Mouse (Mus musculus): ENCODE measurements around the gene Ddx58. TPM values are rescaled to one million over a fixed set of nuclear protein-coding genes. Genes with fewer than 3 reads are reported as not detected.

The Ddx58 gene
- polyA plus RNA-seq, 1 experiment from 2014 or later: 6.4 TPM

GRCm38 (mm10) chr4:40226095-40226494 lies 13.5 kb downstream of the Ddx58 start:
- Histone ChIP-seq H3K27me3 (replicated peaks; ENCODE audit: control insufficient read depth, insufficient read depth, low read length) (no peaks in the 10 kb centered on the region), H3K27ac (ENCODE audit: low read depth) (no peak overlapping the region), H3K4me2 (ENCODE audit: low read length) (no peak overlapping the region), H3K4me1 (replicated peaks; ENCODE audit: control insufficient read depth, insufficient read depth, low read length) (no peaks in the 10 kb centered on the region; the same call in 1 of the 2 replicates), H3K4me3 (ENCODE audit: low read depth, low read length) (no peak overlapping the region), H3K9me3 (ENCODE audit: control insufficient read depth, low read length) (no peaks in the 10 kb centered on the region), H3K9ac (ENCODE audit: low read length) (no peak overlapping the region), H3K36me3 (ENCODE audit: control insufficient read depth, insufficient read depth, low read length) (no peaks in the 10 kb centered on the region)
- 56% methylated on average over 5 of the region's 5 CpGs for WGBS
- no peak for DNase-seq (ENCODE audit: low spot score)
- no peak for ATAC-seq (replicated peaks; ENCODE audit: low FRiP score, low TSS enrichment, low read depth)

GRCm38 (mm10) chr4:40221876-40222585 lies 17.6 kb downstream of the Ddx58 start:
- WGBS: 28% methylated on average over 21 of the region's 21 CpGs
- Histone ChIP-seq H3K9me3 (ENCODE audit: control insufficient read depth, low read length) (no peaks in the 10 kb centered on the region), H3K9ac (ENCODE audit: low read length) (no peak overlapping the region), H3K4me2 (ENCODE audit: low read length) (no peak overlapping the region), H3K27me3 (replicated peaks; ENCODE audit: control insufficient read depth, insufficient read depth, low read length) (0 out of 2 replicates have a peak, but pooled peaks cover 3% of the 10 kb centered on the region), H3K36me3 (ENCODE audit: control insufficient read depth, insufficient read depth, low read length) (no peaks in the 10 kb centered on the region), H3K4me3 (ENCODE audit: low read depth, low read length) (no peak overlapping the region), H3K27ac (ENCODE audit: low read depth) (no peak overlapping the region), H3K4me1 (replicated peaks; ENCODE audit: control insufficient read depth, insufficient read depth, low read length) (no peaks in the 10 kb centered on the region; the same call in 1 of the 2 replicates)
- no peak for DNase-seq (ENCODE audit: low spot score)
- ATAC-seq (replicated peaks; ENCODE audit: low FRiP score, low TSS enrichment, low read depth): no peak

- no peaks in the 10 kb centered on the region for H3K36me3 ChIP-seq (ENCODE audit: control insufficient read depth, insufficient read depth, low read length)
- ATAC-seq (replicated peaks; ENCODE audit: low FRiP score, low TSS enrichment, low read depth) (no peak), DNase-seq (ENCODE audit: low spot score) (no peak)
- H3K27me3 ChIP-seq (replicated peaks; ENCODE audit: control insufficient read depth, insufficient read depth, low read length): 0 out of 2 replicates have a peak, but pooled peaks cover 3% of the 10 kb centered on the region
- H3K9me3 ChIP-seq (ENCODE audit: control insufficient read depth, low read length): no peaks in the 10 kb centered on the region
- H3K4me2 ChIP-seq (ENCODE audit: low read length): no peak overlapping the region; the same call in 1 of the 2 replicates
- no peak overlapping the region for H3K27ac ChIP-seq (ENCODE audit: low read depth)
- 26% methylated on average over 14 of the region's 14 CpGs for WGBS
- H3K4me3 ChIP-seq (ENCODE audit: low read depth, low read length): no peak overlapping the region
- no peak overlapping the region for H3K9ac ChIP-seq (ENCODE audit: low read length)
- H3K4me1 ChIP-seq (replicated peaks; ENCODE audit: control insufficient read depth, insufficient read depth, low read length): no peaks in the 10 kb centered on the region; the same call in 1 of the 2 replicates
Measured at GRCm38 (mm10) chr4:40221004-40221760, 18.4 kb downstream of the Ddx58 start.

GRCm38 (mm10) chr4:40220437-40220836 lies 19.2 kb downstream of the Ddx58 start:
- Histone ChIP-seq H3K27ac (ENCODE audit: low read depth) (no peak overlapping the region), H3K9ac (ENCODE audit: low read length) (no peak overlapping the region), H3K4me3 (ENCODE audit: low read depth, low read length) (no peak overlapping the region), H3K27me3 (replicated peaks; ENCODE audit: control insufficient read depth, insufficient read depth, low read length) (0 out of 2 replicates have a peak, but pooled peaks cover 3% of the 10 kb centered on the region), H3K4me2 (ENCODE audit: low read length) (no peak overlapping the region), H3K36me3 (ENCODE audit: control insufficient read depth, insufficient read depth, low read length) (no peaks in the 10 kb centered on the region), H3K4me1 (replicated peaks; ENCODE audit: control insufficient read depth, insufficient read depth, low read length) (no peaks in the 10 kb centered on the region; the same call in 1 of the 2 replicates), H3K9me3 (ENCODE audit: control insufficient read depth, low read length) (no peaks in the 10 kb centered on the region)
- no peak for DNase-seq (ENCODE audit: low spot score)
- 20% methylated on average over 12 of the region's 12 CpGs for WGBS
- no peak for ATAC-seq (replicated peaks; ENCODE audit: low FRiP score, low TSS enrichment, low read depth)

- Histone ChIP-seq H3K9me3 (ENCODE audit: control insufficient read depth, low read length) (no peaks in the 10 kb centered on the region), H3K4me1 (replicated peaks; ENCODE audit: control insufficient read depth, insufficient read depth, low read length) (no peaks in the 10 kb centered on the region; the same call in 1 of the 2 replicates), H3K27ac (ENCODE audit: low read depth) (no peak overlapping the region), H3K36me3 (ENCODE audit: control insufficient read depth, insufficient read depth, low read length) (no peaks in the 10 kb centered on the region), H3K4me3 (ENCODE audit: low read depth, low read length) (no peak overlapping the region), H3K4me2 (ENCODE audit: low read length) (no peak overlapping the region), H3K9ac (ENCODE audit: low read length) (no peak overlapping the region), H3K27me3 (replicated peaks; ENCODE audit: control insufficient read depth, insufficient read depth, low read length) (0 out of 2 replicates have a peak, but pooled peaks cover 3% of the 10 kb centered on the region)
- ATAC-seq (replicated peaks; ENCODE audit: low FRiP score, low TSS enrichment, low read depth) (no peak), DNase-seq (ENCODE audit: low spot score) (no peak)
- 66% methylated on average over 7 of the region's 7 CpGs for WGBS
Measured at GRCm38 (mm10) chr4:40218382-40218781, 21.2 kb downstream of the Ddx58 start.

- DNase-seq (ENCODE audit: low spot score): no peak
- 55% methylated on average over 3 of the region's 3 CpGs for WGBS
- Histone ChIP-seq H3K4me2 (ENCODE audit: low read length) (no peak overlapping the region), H3K4me1 (replicated peaks; ENCODE audit: control insufficient read depth, insufficient read depth, low read length) (no peaks in the 10 kb centered on the region; the same call in 1 of the 2 replicates), H3K9me3 (ENCODE audit: control insufficient read depth, low read length) (no peaks in the 10 kb centered on the region), H3K27ac (ENCODE audit: low read depth) (no peak overlapping the region), H3K27me3 (replicated peaks; ENCODE audit: control insufficient read depth, insufficient read depth, low read length) (0 out of 2 replicates have a peak, but pooled peaks cover 3% of the 10 kb centered on the region), H3K36me3 (ENCODE audit: control insufficient read depth, insufficient read depth, low read length) (no peaks in the 10 kb centered on the region), H3K9ac (ENCODE audit: low read length) (no peak overlapping the region), H3K4me3 (ENCODE audit: low read depth, low read length) (no peak overlapping the region)
- ATAC-seq (replicated peaks; ENCODE audit: low FRiP score, low TSS enrichment, low read depth): no peak
Measured at GRCm38 (mm10) chr4:40217910-40218309, 21.7 kb downstream of the Ddx58 start.

- no peaks in the 10 kb centered on the region for H3K27me3 ChIP-seq (replicated peaks; ENCODE audit: control insufficient read depth, insufficient read depth, low read length)
- no peaks in the 10 kb centered on the region for H3K9me3 ChIP-seq (ENCODE audit: control insufficient read depth, low read length)
- H3K4me2 ChIP-seq (ENCODE audit: low read length): no peak overlapping the region
- H3K9ac ChIP-seq (ENCODE audit: low read length): no peak overlapping the region
- 0 out of 2 replicates have a peak, but pooled peaks cover 5% of the 10 kb centered on the region for H3K36me3 ChIP-seq (ENCODE audit: control insufficient read depth, insufficient read depth, low read length)
- no peak overlapping the region for H3K27ac ChIP-seq (ENCODE audit: low read depth)
- ATAC-seq (replicated peaks; ENCODE audit: low FRiP score, low TSS enrichment, low read depth): no peak
- H3K4me1 ChIP-seq (replicated peaks; ENCODE audit: control insufficient read depth, insufficient read depth, low read length): no peaks in the 10 kb centered on the region
- no peak overlapping the region for H3K4me3 ChIP-seq (ENCODE audit: low read depth, low read length)
- WGBS: 90% methylated on average over 4 of the region's 6 CpGs
- DNase-seq (ENCODE audit: low spot score): no peak
Measured at GRCm38 (mm10) chr4:40212177-40212576, 27.5 kb downstream of the Ddx58 start.

GRCm38 (mm10) chr4:40207701-40208100 lies 31.9 kb downstream of the Ddx58 start:
- H3K27me3 ChIP-seq (replicated peaks; ENCODE audit: control insufficient read depth, insufficient read depth, low read length): no peaks in the 10 kb centered on the region
- ATAC-seq (replicated peaks; ENCODE audit: low FRiP score, low TSS enrichment, low read depth) (no peak), DNase-seq (ENCODE audit: low spot score) (no peak)
- H3K27ac ChIP-seq (ENCODE audit: low read depth): no peak overlapping the region
- no peaks in the 10 kb centered on the region for H3K9me3 ChIP-seq (ENCODE audit: control insufficient read depth, low read length)
- H3K9ac ChIP-seq (ENCODE audit: low read length): no peak overlapping the region
- 82% methylated on average over 5 of the region's 5 CpGs for WGBS
- no peak overlapping the region for H3K4me3 ChIP-seq (ENCODE audit: low read depth, low read length)
- peaks cover 10% of the 10 kb centered on the region; the same call in 1 of the 2 replicates for H3K36me3 ChIP-seq (ENCODE audit: control insufficient read depth, insufficient read depth, low read length)
- H3K4me1 ChIP-seq (replicated peaks; ENCODE audit: control insufficient read depth, insufficient read depth, low read length): no peaks in the 10 kb centered on the region
- H3K4me2 ChIP-seq (ENCODE audit: low read length): no peak overlapping the region
